Mouse (Mus musculus) CH12.LX (cell line): Measurements from ENCODE around the gene Zfp277. TPM values are rescaled to one million over a fixed set of nuclear protein-coding genes. Genes with fewer than 3 reads are reported as not detected.

Experiments used
- DNase-seq: peaks from one replicate; pipeline ENCODE4 v3.0.0-alpha.2; 2013; ENCODE audit errors: extremely low read depth
- H3K27ac ChIP-seq: 2 replicates; pipeline ENCODE4 v1.5.1; 2012; ENCODE audit warnings: low read depth, mild to moderate bottlenecking, control low read depth, moderate library complexity; ENCODE audit not compliant: insufficient read depth
- H3K27me3 ChIP-seq: replicated peaks from 2 replicates; pipeline ENCODE3; 2012; ENCODE audit warnings: inconsistent platforms
- H3K36me3 ChIP-seq, 2 experiments: replicated peaks in 1 of 2; 2 replicates each; pipeline versions ENCODE3 to v1.6.1; 2012; ENCODE audit warnings: inconsistent platforms in 1 of 2, low read length in 1 of 2, mild to moderate bottlenecking in 1 of 2, mixed read lengths in 1 of 2, moderate library complexity in 1 of 2; ENCODE audit not compliant: control insufficient read depth in 1 of 2, insufficient read depth in 1 of 2
- H3K4me1 ChIP-seq, 2 experiments: 2 replicates each; pipeline ENCODE4 v1.6.1; 2012; ENCODE audit warnings: inconsistent platforms in 1 of 2, moderate library complexity in 1 of 2; ENCODE audit not compliant: insufficient read depth in 2 of 2, control insufficient read depth in 1 of 2
- H3K4me2 ChIP-seq: 2 replicates; pipeline ENCODE4 v1.6.1; 2012; ENCODE audit warnings: low read depth, mild to moderate bottlenecking, control low read depth; ENCODE audit not compliant: poor library complexity, insufficient read depth, severe bottlenecking
- H3K4me3 ChIP-seq, 3 experiments: fragments of 150-350 bp in 1 of 3; sonication (generic) in 1 of 3; replicated peaks in 1 of 3; 2 replicates each; pipeline versions ENCODE3 to v1.5.1; 2011 to 2012; ENCODE audit warnings: low read depth in 2 of 3, low read length in 2 of 3, mild to moderate bottlenecking in 2 of 3, moderate library complexity in 2 of 3, control low read depth in 1 of 3, improper control_type of control experiment in 1 of 3, inconsistent platforms in 1 of 3, mixed read lengths in 1 of 3; ENCODE audit not compliant: poor library complexity in 1 of 3
- H3K79me2 ChIP-seq: replicated peaks from 2 replicates; pipeline ENCODE4 v1.6.1; 2012; ENCODE audit warnings: mild to moderate bottlenecking, moderate library complexity; ENCODE audit not compliant: control insufficient read depth, poor library complexity, insufficient read depth, severe bottlenecking; ENCODE audit errors: extremely low read depth
- H3K9ac ChIP-seq: 2 replicates; pipeline ENCODE4 v1.6.1; 2012; ENCODE audit warnings: low read depth, mild to moderate bottlenecking, control low read depth, moderate library complexity; ENCODE audit not compliant: insufficient read depth
- H3K9me3 ChIP-seq: replicated peaks from 2 replicates; pipeline ENCODE3; 2012; ENCODE audit warnings: low read length, inconsistent platforms, mixed read lengths
- CHD2 ChIP-seq: IDR thresholded peaks from 2 replicates; pipeline ENCODE4 v1.6.1; 2011; ENCODE audit warnings: low read length, improper control_type of control experiment
- EP300 ChIP-seq: IDR thresholded peaks from 2 replicates; pipeline ENCODE4 v1.6.1; 2011; ENCODE audit warnings: low read length, improper control_type of control experiment
- ETS1 ChIP-seq: conservative IDR thresholded peaks from 2 replicates; pipeline ENCODE4 v1.6.1; 2012; ENCODE audit warnings: low read depth, mild to moderate bottlenecking, inconsistent platforms, low read length, improper control_type of control experiment, moderate library complexity
- GABPA ChIP-seq: IDR thresholded peaks from 2 replicates; pipeline ENCODE4 v1.6.1; 2012; ENCODE audit warnings: low read depth, low read length, improper control_type of control experiment, inconsistent platforms; ENCODE audit not compliant: insufficient replicate concordance
- HCFC1 ChIP-seq: IDR thresholded peaks from 2 replicates; pipeline ENCODE4 v1.6.1; 2012; ENCODE audit warnings: low read depth, mild to moderate bottlenecking, inconsistent platforms, low read length, improper control_type of control experiment
- IRF4 ChIP-seq: IDR thresholded peaks from 2 replicates; pipeline ENCODE4 v1.6.1; 2014; ENCODE audit warnings: low read depth, mild to moderate bottlenecking, inconsistent platforms, low read length, improper control_type of control experiment
- JUN ChIP-seq: IDR thresholded peaks from 2 replicates; pipeline ENCODE4 v1.6.1; 2011; ENCODE audit warnings: low read depth, mild to moderate bottlenecking, low read length, improper control_type of control experiment, moderate library complexity; ENCODE audit not compliant: insufficient read depth
- JUND ChIP-seq: conservative IDR thresholded peaks from 2 replicates; pipeline ENCODE4 v1.6.1; 2011; ENCODE audit warnings: low read depth, low read length, improper control_type of control experiment
- MAFK ChIP-seq: IDR thresholded peaks from 2 replicates; pipeline ENCODE4 v1.6.1; 2011; ENCODE audit warnings: low read length, improper control_type of control experiment; ENCODE audit not compliant: insufficient replicate concordance
- MAX ChIP-seq: IDR thresholded peaks from 2 replicates; pipeline ENCODE4 v1.6.1; 2011; ENCODE audit warnings: low read length, improper control_type of control experiment
- NRF1 ChIP-seq: IDR thresholded peaks from 2 replicates; pipeline ENCODE4 v1.6.1; 2014; ENCODE audit warnings: low read depth, mild to moderate bottlenecking, inconsistent platforms, low read length, improper control_type of control experiment, moderate library complexity
- POLR2AphosphoS2 ChIP-seq: IDR thresholded peaks from 2 replicates; pipeline ENCODE4 v1.6.1; 2011; ENCODE audit warnings: low read depth, low read length, improper control_type of control experiment
- SMC3 ChIP-seq: IDR thresholded peaks from 2 replicates; pipeline ENCODE4 v1.6.1; 2011; ENCODE audit warnings: low read depth, low read length, improper control_type of control experiment
- UBTF ChIP-seq: IDR thresholded peaks from 2 replicates; pipeline ENCODE4 v1.6.1; 2012; ENCODE audit warnings: low read depth, mild to moderate bottlenecking, inconsistent platforms, low read length, improper control_type of control experiment, moderate library complexity
- USF1 ChIP-seq: IDR thresholded peaks from 2 replicates; pipeline ENCODE4 v1.6.1; 2014; ENCODE audit warnings: low read depth, mild to moderate bottlenecking, inconsistent platforms, low read length, improper control_type of control experiment
- USF2 ChIP-seq: conservative IDR thresholded peaks from 2 replicates; pipeline ENCODE4 v1.6.1; 2011; ENCODE audit warnings: low read depth, low read length, improper control_type of control experiment
- ZC3H11A ChIP-seq: IDR thresholded peaks from 2 replicates; pipeline ENCODE4 v1.6.1; 2012; ENCODE audit warnings: low read depth, mild to moderate bottlenecking, inconsistent platforms, low read length, improper control_type of control experiment
- ZNF384 ChIP-seq: IDR thresholded peaks from 2 replicates; pipeline ENCODE4 v1.6.1; 2012; ENCODE audit warnings: low read depth, low read length, improper control_type of control experiment, inconsistent platforms
- dilution Hi-C: fragments of 300-500 bp; cut with MboI; formaldehyde crosslinking; loops from 2 replicates; pipeline ENCODE4 v1.14.3; 2020; ENCODE audit warnings: low sequenced_read_pairs; ENCODE audit not compliant: extremely low pct_unique_long_range_greater_than_20kb, extremely low pct_ligation_motif_present
- in situ Hi-C: fragments of 300-500 bp; cut with MboI; formaldehyde crosslinking; loops from 3 replicates; pipeline ENCODE4 v1.14.3; 2019; ENCODE audit warnings: low sequenced_read_pairs, low pct_ligation_motif_present, low pct_unique_long_range_greater_than_20kb, mixed read lengths
- polyA plus RNA-seq: library from polyadenylated mRNA; unstranded; fragments of >175 nt; gene quantifications from 2 replicates; pipeline ENCODE4 v1.2.1, GENCODE M21; 2012; ENCODE audit warnings: low read depth; ENCODE audit not compliant: insufficient read length
- total RNA-seq, 2 experiments: library from RNA; depleted of rRNA; stranded (reverse); fragments of 300-350 nt in 1 of 2; fragments of >200 nt in 1 of 2; gene quantifications; 2 replicates each; pipeline ENCODE4 v1.2.3; 2012 to 2014

The Zfp277 gene
- total and polyA plus RNA-seq, 3 experiments = 13.7 to 31.2 (median 18.9) TPM

DNA sequence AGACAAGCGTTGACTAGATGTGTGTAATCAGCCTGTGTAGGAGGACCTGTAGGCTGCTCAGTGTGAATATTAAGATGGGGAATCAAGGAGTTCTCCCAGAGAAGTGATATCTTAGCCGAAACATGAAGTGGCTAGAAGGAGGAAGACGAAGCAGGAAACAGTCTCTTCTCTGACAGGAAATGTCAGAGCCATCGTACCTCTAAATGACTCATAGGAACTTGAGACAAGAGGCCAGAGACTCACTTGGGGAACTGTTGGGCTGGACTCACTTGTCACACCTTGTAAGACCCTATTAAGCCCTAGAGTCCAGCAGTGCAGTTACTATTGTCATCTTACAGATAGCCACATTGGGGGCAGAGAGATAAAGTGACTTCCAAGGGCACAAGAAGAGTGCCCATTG lies 172.4 kb downstream of the Zfp277 start:
- TF ChIP-seq USF1 (no peak), ZNF384 (no peak), EP300 (no peak)
- DNase-seq = no peak
- in situ Hi-C loops = loop anchor here (25.0 kb wide), 2 partner anchors 414 to 539 kb away; no protein-coding TSS in a partner anchor
- Histone ChIP-seq H3K27ac (no peak overlapping the region), H3K27me3 (no peaks in the 10 kb centered on the region), H3K9ac (no peak overlapping the region), H3K9me3 (no peaks in the 10 kb centered on the region), H3K4me1 (peaks cover 0 to 4% of the 10 kb centered on the region in 2 experiments; a peak in 2 of 4 replicates), H3K36me3 (no peaks in the 10 kb centered on the region), H3K4me2 (no peak overlapping the region), H3K79me2 (no peaks in the 10 kb centered on the region), H3K4me3 (no peak overlapping the region)
- dilution Hi-C loops = no loop called here

DNA sequence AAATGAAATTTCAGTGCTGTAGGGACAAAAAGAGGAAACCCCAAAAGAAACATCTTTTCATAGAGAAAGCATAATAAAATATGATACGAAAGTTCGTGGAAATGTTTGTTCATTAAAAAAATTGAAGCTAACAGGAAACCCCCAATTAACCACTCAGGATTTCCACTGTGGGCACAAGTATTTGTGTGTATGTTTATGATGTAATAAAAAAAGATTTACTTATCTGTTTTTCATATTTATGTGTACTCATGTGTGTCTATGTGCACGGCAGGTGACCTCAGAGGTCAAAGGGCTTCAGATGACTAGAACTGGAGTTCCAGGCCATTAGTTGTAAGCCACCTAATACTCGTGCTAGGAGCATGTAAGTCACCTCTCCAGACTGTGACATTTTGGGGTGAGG lies 173.0 kb downstream of the Zfp277 start:
- in situ Hi-C loops = loop anchor here (25.0 kb wide), 2 partner anchors 415 to 540 kb away; no protein-coding TSS in a partner anchor
- no peak for TF ChIP-seq EP300
- no peak for TF ChIP-seq HCFC1
- TF ChIP-seq USF2 = no peak
- no peak for TF ChIP-seq ZC3H11A
- TF ChIP-seq NRF1 = no peak
- no peak for TF ChIP-seq IRF4
- TF ChIP-seq CHD2 = no peak
- no peak for TF ChIP-seq SMC3

DNA sequence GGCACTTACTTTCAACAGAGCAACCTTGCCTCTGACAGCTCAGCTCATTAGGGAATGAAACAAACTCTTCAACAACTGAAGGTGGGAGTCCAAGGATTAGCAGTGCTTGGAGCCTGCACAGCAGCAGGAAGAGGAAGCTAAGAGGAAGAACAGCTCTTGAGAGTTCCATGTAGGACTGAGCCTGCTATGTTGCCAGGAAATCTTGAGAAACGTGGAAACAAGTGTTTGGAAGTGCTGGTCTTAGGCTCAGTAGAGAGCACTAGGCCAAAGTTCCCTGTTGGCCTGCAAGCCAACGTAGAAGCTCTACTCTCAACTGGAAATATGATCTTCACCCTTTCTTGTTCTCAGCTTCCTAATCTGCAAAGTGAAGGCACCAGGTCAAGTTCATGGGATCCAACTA lies 177.4 kb downstream of the Zfp277 start:
- Histone ChIP-seq H3K9me3 (no peaks in the 10 kb centered on the region), H3K79me2 (no peaks in the 10 kb centered on the region), H3K4me1 (peaks cover 0 to 2% of the 10 kb centered on the region in 2 experiments; a peak in 2 of 4 replicates), H3K4me2 (no peak overlapping the region), H3K27me3 (no peaks in the 10 kb centered on the region), H3K9ac (no peak overlapping the region), H3K36me3 (no peaks in the 10 kb centered on the region), H3K27ac (no peak overlapping the region), H3K4me3 (no peak overlapping the region)
- dilution Hi-C loops (no loop called here), in situ Hi-C loops (loop anchor here (25.0 kb wide), 2 partner anchors 419 to 544 kb away; no protein-coding TSS in a partner anchor)
- TF ChIP-seq NRF1 = no peak
- no peak for TF ChIP-seq ZC3H11A
- TF ChIP-seq JUN = no peak
- no peak for TF ChIP-seq SMC3
- no peak for TF ChIP-seq MAX
- TF ChIP-seq USF2 = no peak
- TF ChIP-seq MAFK = no peak
- no peak for TF ChIP-seq JUND
- TF ChIP-seq CHD2 = no peak
- TF ChIP-seq POLR2AphosphoS2 = no peak
- TF ChIP-seq ETS1 = no peak
- TF ChIP-seq UBTF = no peak
- TF ChIP-seq GABPA = no peak
- TF ChIP-seq USF1 = no peak
- DNase-seq = no peak

More for the DNA sequence above, 173.0 kb downstream of the Zfp277 start:
- no peak overlapping the region for H3K9ac ChIP-seq
- H3K4me1 ChIP-seq = peaks cover 0 to 4% of the 10 kb centered on the region in 2 experiments; a peak in 2 of 4 replicates
- no peaks in the 10 kb centered on the region for H3K36me3 ChIP-seq
- no peaks in the 10 kb centered on the region for H3K27me3 ChIP-seq
- H3K4me3 ChIP-seq = no peak overlapping the region
- dilution Hi-C loops = no loop called here
- H3K27ac ChIP-seq = no peak overlapping the region
- no peaks in the 10 kb centered on the region for H3K79me2 ChIP-seq
- H3K9me3 ChIP-seq = no peaks in the 10 kb centered on the region
- H3K4me2 ChIP-seq = no peak overlapping the region
- no peak for DNase-seq
